Comparison of ENCODE assay signal across 15 mouse cellular contexts in the genomic region with DNA sequence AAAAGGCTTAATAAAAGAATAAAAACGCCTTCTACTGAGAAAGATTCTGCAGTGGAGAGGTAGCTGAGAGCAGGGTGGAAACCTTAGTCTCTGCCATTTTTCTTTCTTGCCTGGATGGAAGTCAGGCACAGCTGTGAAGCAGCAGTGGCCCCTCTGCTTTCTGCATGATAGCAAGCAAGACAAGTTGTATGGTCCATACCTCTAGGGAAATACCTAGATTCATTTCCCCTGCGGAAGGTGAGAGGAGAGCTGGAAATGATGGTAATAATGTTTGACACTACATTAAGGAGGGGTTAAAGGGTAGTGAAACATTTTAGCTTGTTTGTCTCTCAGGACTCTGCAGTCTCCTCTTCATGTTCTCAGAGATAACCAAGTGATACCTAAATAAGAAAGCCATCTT.
"Had no signal": no experiment of that assay in that cellular context is flagged by ENCODE, and none has a peak within 500 bp of the region (broad histone marks: within the 10 kb centered on the region; RNA-seq: fewer than 3 reads in every experiment).

No protein-coding gene starts in this region.

- DNase-seq: right cerebral cortex, adult 18-20 months; right cerebral cortex, postnatal 14 days; right cerebral cortex, postnatal 25 days; right cerebral cortex, postnatal 4 days; spleen, adult 18-20 months; thymus, adult 18-20 months; thymus, adult 2 months; thymus, postnatal 14 days; thymus, postnatal 25 days; thymus, postnatal 36 days; thymus, postnatal 4 days had no signal

- H3K9ac ChIP-seq: neural tube, embryonic 12.5 days; neural tube, embryonic 13.5 days; stomach, embryonic 15.5 days had no signal

- H3K36me3 ChIP-seq: neural tube, embryonic 12.5 days; neural tube, embryonic 13.5 days; stomach, embryonic 15.5 days had no signal

- H3K4me2 ChIP-seq: neural tube, embryonic 12.5 days; neural tube, embryonic 13.5 days; stomach, embryonic 15.5 days had no signal

- H3K27ac ChIP-seq: neural tube, embryonic 12.5 days; stomach, embryonic 15.5 days; stomach, postnatal 0 days had no signal

- H3K4me3 ChIP-seq: neural tube, embryonic 12.5 days; neural tube, embryonic 13.5 days; stomach, embryonic 15.5 days had no signal

- H3K9me3 ChIP-seq: neural tube, embryonic 12.5 days; neural tube, embryonic 13.5 days; stomach, embryonic 15.5 days had no signal

- H3K4me1 ChIP-seq: stomach, embryonic 15.5 days had no signal

- H3K27me3 ChIP-seq: neural tube, embryonic 12.5 days; neural tube, embryonic 13.5 days; stomach, embryonic 15.5 days had no signal
